In genomic region chr6:107614288-107614687, GRCm38 (mm10) we compare ENCODE assay signal across 21 mouse cellular contexts.
DNase-seq lines count a peak whose midpoint lies in the region; ATAC-seq and TF ChIP-seq lines count a peak whose summit lies in the region.
"Had no signal": no experiment of that assay in that cellular context is flagged by ENCODE, and none has a peak within 500 bp of the region (broad histone marks: within the 10 kb centered on the region; RNA-seq: fewer than 3 reads in every experiment).

No protein-coding gene starts in this region.

- H3K36me3 ChIP-seq in hindbrain, embryonic 14.5 days (replicated peaks; ENCODE audit: control insufficient read depth, insufficient read depth): no peaks in the 10 kb centered on the region
- H3K36me3 ChIP-seq in hindbrain, embryonic 11.5 days (ENCODE audit: control insufficient read depth, insufficient read depth, low read length): no peaks in the 10 kb centered on the region
- H3K36me3 ChIP-seq: embryonic facial prominence, embryonic 12.5 days; heart, embryonic 12.5 days; limb, embryonic 10.5 days had no signal

- no peak overlapping the region for H3K4me2 ChIP-seq in hindbrain, embryonic 14.5 days (replicated peaks)
- H3K4me2 ChIP-seq in hindbrain, embryonic 11.5 days (replicated peaks; ENCODE audit: low read depth, low read length): no peak overlapping the region
- H3K4me2 ChIP-seq: embryonic facial prominence, embryonic 12.5 days; heart, embryonic 12.5 days had no signal

- H3K27me3 ChIP-seq in hindbrain, embryonic 14.5 days (ENCODE audit: control insufficient read depth, insufficient read depth, low read length): no peaks in the 10 kb centered on the region
- no peaks in the 10 kb centered on the region for H3K27me3 ChIP-seq in hindbrain, embryonic 11.5 days (ENCODE audit: control insufficient read depth, insufficient read depth, low read length)
- H3K27me3 ChIP-seq in cerebellum, adult 2 months (ENCODE audit: control insufficient read depth, insufficient read depth, low read length): no peaks in the 10 kb centered on the region
- H3K27me3 ChIP-seq: embryonic facial prominence, embryonic 12.5 days; heart, embryonic 12.5 days; megakaryocyte, embryonic 14.5 days had no signal

- H3K9me3 ChIP-seq in hindbrain, embryonic 14.5 days (ENCODE audit: control insufficient read depth, low read length): no peaks in the 10 kb centered on the region
- no peaks in the 10 kb centered on the region for H3K9me3 ChIP-seq in hindbrain, embryonic 11.5 days (ENCODE audit: control insufficient read depth, low read length)
- H3K9me3 ChIP-seq: embryonic facial prominence, embryonic 12.5 days; heart, embryonic 12.5 days; limb, embryonic 10.5 days had no signal

- WGBS in hindbrain, embryonic 14.5 days: 62% methylated on average over 1 of the region's 1 CpGs
- 74% methylated on average over 1 of the region's 1 CpGs for WGBS in hindbrain, embryonic 11.5 days
- WGBS in cerebellum, adult 2 months: 6% methylated on average over 1 of the region's 1 CpGs

- H3K4me1 ChIP-seq in hindbrain, embryonic 14.5 days (replicated peaks; ENCODE audit: control insufficient read depth, insufficient read depth, low read length): no peaks in the 10 kb centered on the region
- H3K4me1 ChIP-seq in hindbrain, embryonic 11.5 days (replicated peaks; ENCODE audit: control insufficient read depth, insufficient read depth, low read length): no peaks in the 10 kb centered on the region
- peaks cover 6% of the 10 kb centered on the region; the same call in 1 of the 2 replicates for H3K4me1 ChIP-seq in cerebellum, adult 2 months (ENCODE audit: control insufficient read depth, insufficient read depth, low read length)
- H3K4me1 ChIP-seq: embryonic facial prominence, embryonic 12.5 days; heart, embryonic 12.5 days; limb, embryonic 10.5 days; megakaryocyte, embryonic 14.5 days had no signal

- no peak for TF ChIP-seq POLR2A in cerebellum, adult 2 months (IDR thresholded peaks at IDR 0.05; ENCODE audit: borderline replicate concordance, insufficient read depth, low read length)

- TF ChIP-seq CTCF in cerebellum, adult 2 months (IDR thresholded peaks at IDR 0.05; ENCODE audit: borderline replicate concordance, insufficient read depth, low read depth, low read length): no peak

- H3K9ac ChIP-seq in hindbrain, embryonic 14.5 days: no peak overlapping the region
- no peak overlapping the region for H3K9ac ChIP-seq in hindbrain, embryonic 11.5 days (ENCODE audit: low read depth, low read length)
- H3K9ac ChIP-seq: embryonic facial prominence, embryonic 12.5 days; heart, embryonic 12.5 days had no signal

- ATAC-seq in hindbrain, embryonic 14.5 days (ENCODE audit: low FRiP score): no peak
- no peak for ATAC-seq in hindbrain, embryonic 11.5 days (ENCODE audit: low FRiP score)
- no peak for ATAC-seq in erythroid progenitor cell, adult 5-6 weeks (replicated peaks; ENCODE audit: low FRiP score, poor library complexity, severe bottlenecking)
- ATAC-seq: hindbrain, embryonic 16.5 days; intestine, postnatal 0 days had no signal

- H3K4me3 ChIP-seq in hindbrain, embryonic 14.5 days (replicated peaks; ENCODE audit: low read length): no peak overlapping the region
- H3K4me3 ChIP-seq in hindbrain, embryonic 11.5 days (ENCODE audit: low read depth, low read length): no peak overlapping the region
- no peak overlapping the region for H3K4me3 ChIP-seq in cerebellum, adult 2 months (replicated peaks; ENCODE audit: insufficient read depth, low read depth, low read length)
- H3K4me3 ChIP-seq: embryonic facial prominence, embryonic 12.5 days; heart, embryonic 12.5 days; limb, embryonic 10.5 days; megakaryocyte, embryonic 14.5 days had no signal

- peak; percentile 42 for DNase-seq in hindbrain, embryonic 14.5 days (ENCODE audit: low spot score)
- DNase-seq in hindbrain, embryonic 11.5 days (ENCODE audit: low spot score): no peak
- peak; percentile 22 to 26 for DNase-seq in right cerebral cortex, postnatal 10 days (ENCODE audit: low spot score in 2 of 2)
- no peak for DNase-seq in right cerebral cortex, adult 18-20 months
- DNase-seq in cerebellum, adult 2 months: peak; percentile 12 to 64
- DNase-seq in cerebellum, postnatal 36 days: peak; percentile 10 to 32
- DNase-seq in urinary bladder, postnatal 36 days (ENCODE audit: low spot score in 2 of 2): no peak
- DNase-seq: gastrocnemius, postnatal 10 days; heart, adult 11 months; heart, postnatal 14 days; kidney, postnatal 10 days; layer of hippocampus, postnatal 36 days; lung, adult 18-20 months; thymus, postnatal 4 days had no signal

- no peak overlapping the region for H3K27ac ChIP-seq in hindbrain, embryonic 14.5 days
- H3K27ac ChIP-seq in hindbrain, embryonic 11.5 days (ENCODE audit: low read depth, low read length): no peak overlapping the region
- H3K27ac ChIP-seq in cerebellum, adult 2 months (ENCODE audit: insufficient read depth, low read length): no peak overlapping the region
- H3K27ac ChIP-seq: embryonic facial prominence, embryonic 12.5 days; limb, embryonic 10.5 days had no signal

Comparison
In these comparisons a context has a peak if more than half of its experiments do, and no peak if none do; other contexts are left out.
1. DNase-seq: peak in hindbrain, embryonic 14.5 days (single experiment), right cerebral cortex, postnatal 10 days (2 of 2), cerebellum, adult 2 months (2 of 2) and cerebellum, postnatal 36 days (2 of 2); none in hindbrain, embryonic 11.5 days (single experiment), right cerebral cortex, adult 18-20 months (single experiment) and urinary bladder, postnatal 36 days (0 of 2).